Mouse (Mus musculus) liver, adult 10 weeks (tissue): ENCODE measurements around the gene Olfr887. TPM values are rescaled to one million over a fixed set of nuclear protein-coding genes. Genes with fewer than 3 reads are reported as not detected.

ENCODE experiments used
- polyA plus RNA-seq: library from polyadenylated mRNA; stranded (reverse); fragments of 350-450 nt; fragmentation: Illumina TruSeq; extraction: RNeasy Lipid Tissue Mini Kit (QIAGEN cat#74804); gene quantifications from one replicate; pipeline ENCODE4 v1.2.3, GENCODE M21; 2014; ENCODE audit warnings: low read depth, low replicate concordance

Gene Olfr887
- not detected for polyA plus RNA-seq

DNA sequence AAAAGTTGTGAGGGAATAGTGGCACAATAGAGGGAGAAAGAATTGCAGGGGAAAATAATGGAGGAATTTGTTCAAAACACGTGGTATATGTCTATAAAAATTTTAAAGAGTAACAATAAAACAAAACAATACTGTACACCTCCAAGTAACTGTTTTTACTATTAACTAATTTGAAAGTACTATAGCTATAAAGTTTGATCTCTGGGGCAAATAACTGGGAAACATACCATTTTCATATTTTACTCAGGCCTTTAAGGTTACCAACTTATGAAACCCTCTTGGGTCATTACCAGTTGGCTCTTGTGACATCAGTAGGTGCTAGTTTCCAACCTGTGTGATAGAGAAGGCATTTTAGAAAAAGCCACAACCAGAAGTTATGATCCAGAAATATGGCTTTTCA is at the start of gene Olfr887:
Gene Olfr887 (plus strand): TSS at position 301 of the 400 bp plus-strand sequence.

DNA sequence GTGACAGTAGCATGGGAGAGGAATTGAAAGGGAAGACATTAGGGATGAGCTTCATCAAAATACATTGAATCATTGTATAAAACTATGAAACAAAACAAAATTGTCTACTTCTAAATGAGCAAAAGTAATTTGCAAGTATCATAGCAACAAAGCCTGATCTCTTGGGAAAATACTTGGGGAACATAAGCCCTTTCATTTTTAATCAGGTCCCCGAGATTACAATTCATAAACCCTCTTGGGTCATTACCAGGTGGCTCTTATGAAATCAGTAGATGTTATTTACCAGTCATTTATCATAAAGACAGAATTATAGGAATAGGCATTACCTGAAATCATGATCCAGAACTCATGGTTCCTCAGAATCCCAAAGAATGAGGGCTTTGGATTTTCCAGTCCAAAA is 37.6 kb upstream of the Olfr887 start, which contains the start of gene Olfr884:
Gene Olfr884 (plus strand): TSS at position 301 of the 400 bp plus-strand sequence.

DNA sequence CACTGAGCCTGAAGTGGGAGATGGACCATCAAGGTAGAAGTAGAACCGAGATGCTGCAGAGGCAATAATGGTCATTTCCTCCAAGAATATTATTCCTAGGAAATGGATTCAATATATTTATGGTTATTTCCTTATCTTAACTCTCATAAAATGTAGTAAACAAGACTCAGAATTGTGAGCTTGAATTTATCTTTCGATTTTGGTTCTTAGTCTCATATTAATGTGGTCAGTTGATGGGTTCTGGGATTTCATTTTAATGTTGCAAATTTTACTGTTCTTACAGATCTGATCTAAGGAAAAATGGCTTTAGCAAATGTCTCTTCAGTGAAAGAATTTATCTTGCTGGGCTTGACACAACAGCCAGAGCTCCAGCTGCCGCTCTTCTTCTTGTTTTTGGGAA is 22.9 kb upstream of the Olfr887 start, which contains the start of gene Olfr885:
Gene Olfr885 (plus strand): TSS at position 301 of the 400 bp plus-strand sequence.

DNA sequence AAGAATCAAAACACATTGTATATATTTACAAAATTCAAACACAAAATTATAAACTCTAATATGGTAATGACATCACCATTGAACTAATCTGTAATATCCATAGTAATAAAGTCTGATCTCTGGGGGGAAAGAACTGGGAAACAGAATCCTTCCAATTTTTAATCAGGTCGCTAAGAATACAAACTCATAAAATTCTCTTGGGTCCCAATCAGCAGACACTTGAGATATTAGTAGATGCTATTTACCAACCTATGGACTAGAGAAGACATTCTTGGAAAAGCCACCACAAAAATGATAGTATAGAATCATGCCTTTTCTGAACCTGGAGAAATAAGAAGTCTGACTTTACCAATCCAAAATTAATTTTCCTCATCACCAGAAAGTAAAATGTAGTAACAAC is 24.0 kb downstream of the Olfr887 start, which contains the start of gene Olfr888:
Gene Olfr888 (plus strand): TSS at position 301 of the 400 bp plus-strand sequence.

DNA sequence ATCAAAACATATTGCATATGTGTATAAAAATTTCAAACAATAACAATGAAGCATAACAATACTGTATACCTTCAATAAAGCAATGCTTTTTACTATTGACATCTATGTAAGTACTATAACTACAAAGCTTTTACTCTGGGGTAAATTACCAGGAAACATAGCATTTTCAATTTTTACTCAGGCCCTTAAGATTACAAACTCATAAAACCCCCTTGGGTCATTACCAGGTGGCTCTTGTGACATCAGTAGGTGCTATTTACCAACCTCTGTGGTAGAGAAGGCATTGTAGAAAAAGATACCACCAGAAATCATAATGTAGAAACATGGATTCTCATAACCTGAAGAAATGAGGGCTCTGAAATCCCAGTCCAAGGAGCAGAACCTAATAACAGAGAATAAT is 31.0 kb downstream of the Olfr887 start, which contains the start of gene Olfr889:
Gene Olfr889 (plus strand): TSS at position 301 of the 400 bp plus-strand sequence.

Other genes starting within 250 kb of the Olfr887 start
- not detected for gene Olfr877, start 229.8 kb upstream of the Olfr887 start, polyA plus RNA-seq
- gene Olfr145, start 187.3 kb upstream of the Olfr887 start, polyA plus RNA-seq, result not detected
- gene Olfr878, start 166.2 kb upstream of the Olfr887 start, polyA plus RNA-seq, result not detected
- not detected for gene Olfr881, start 92.2 kb upstream of the Olfr887 start, polyA plus RNA-seq
- not detected for gene Olfr883, start 58.3 kb upstream of the Olfr887 start, polyA plus RNA-seq
- not detected for gene Olfr884, start 37.5 kb upstream of the Olfr887 start, polyA plus RNA-seq
- gene Olfr885, start 22.8 kb upstream of the Olfr887 start, polyA plus RNA-seq, result not detected
- gene Olfr888, start 24.1 kb downstream of the Olfr887 start, polyA plus RNA-seq, result not detected
- not detected for gene Olfr889, start 31.1 kb downstream of the Olfr887 start, polyA plus RNA-seq
- not detected for gene Olfr890, start 58.4 kb downstream of the Olfr887 start, polyA plus RNA-seq
- not detected for gene Olfr891, start 96.7 kb downstream of the Olfr887 start, polyA plus RNA-seq
- not detected for gene Olfr893, start 124.3 kb downstream of the Olfr887 start, polyA plus RNA-seq
- gene Olfr894, start 134.0 kb downstream of the Olfr887 start, polyA plus RNA-seq, result not detected
- not detected for gene Olfr143, start 168.7 kb downstream of the Olfr887 start, polyA plus RNA-seq
- not detected for gene Olfr895, start 183.8 kb downstream of the Olfr887 start, polyA plus RNA-seq
- not detected for gene Olfr896-ps1, start 207.0 kb downstream of the Olfr887 start, polyA plus RNA-seq
- gene Olfr25, start 245.0 kb downstream of the Olfr887 start, polyA plus RNA-seq, result not detected